Mouse (Mus musculus): ENCODE measurements around the gene Rab34. TPM values are rescaled to one million over a fixed set of nuclear protein-coding genes. Genes with fewer than 3 reads are reported as not detected.

Gene Rab34
- polyA plus RNA-seq, 1 experiment from 2014 or later = 65.7 TPM

DNA sequence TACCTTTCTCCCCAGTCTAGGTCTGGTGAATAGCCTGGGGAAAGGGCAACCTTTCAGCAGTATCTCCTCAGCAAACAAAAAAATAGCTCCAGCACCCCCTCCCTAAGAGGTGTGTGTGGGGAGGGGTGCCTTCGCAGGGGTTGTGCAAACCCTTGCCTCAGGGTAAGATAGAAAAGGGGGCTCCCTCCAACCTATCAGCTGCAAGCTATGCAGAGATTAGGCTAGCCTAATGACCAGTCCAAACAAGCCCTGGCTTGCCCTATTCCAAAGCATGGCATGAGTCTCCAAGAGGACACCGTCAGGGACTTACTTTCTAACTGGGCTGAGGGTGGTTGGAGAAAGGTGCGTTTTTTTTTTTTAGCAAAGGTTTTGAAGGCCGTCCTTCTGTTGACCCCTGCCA lies 22.1 kb upstream of the Rab34 start:
- peak overlapping the region; percentile 37 for H3K9ac ChIP-seq
- H3K36me3 ChIP-seq = no peaks in the 10 kb centered on the region
- 54% methylated on average over 4 of the region's 4 CpGs for WGBS
- H3K4me3 ChIP-seq = peak overlapping the region; percentile 80
- ATAC-seq (ENCODE audit: low FRiP score, low read depth) = no peak
- peak overlapping the region; percentile 94 for H3K27ac ChIP-seq (replicated peaks)
- no peaks in the 10 kb centered on the region for H3K27me3 ChIP-seq
- no peaks in the 10 kb centered on the region for H3K9me3 ChIP-seq
- H3K4me1 ChIP-seq (replicated peaks) = peaks cover 37% of the 10 kb centered on the region
- H3K4me2 ChIP-seq = peak overlapping the region; percentile 63

DNA sequence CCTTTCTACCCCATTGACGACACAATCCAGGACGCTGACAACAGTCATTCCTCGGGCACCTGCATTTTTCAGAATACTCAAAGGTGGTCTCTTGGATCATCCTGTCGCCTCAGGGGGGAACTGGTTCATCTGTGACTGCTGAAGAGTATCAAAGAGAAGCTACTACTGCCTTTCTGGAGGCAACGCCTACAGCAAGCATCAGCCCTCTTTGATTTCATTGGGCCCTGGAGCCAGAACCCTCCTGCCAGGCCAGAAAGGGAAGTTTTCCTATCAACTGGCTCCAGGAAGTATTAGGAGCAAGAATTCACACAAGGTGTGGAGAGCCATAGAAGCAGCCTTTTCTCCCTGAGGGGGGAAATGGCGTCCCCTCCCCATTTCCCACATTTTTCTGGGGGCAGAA lies 21.6 kb upstream of the Rab34 start:
- H3K27ac ChIP-seq (replicated peaks) = no peak overlapping the region
- no peak overlapping the region for H3K4me3 ChIP-seq
- WGBS = 80% methylated on average over 6 of the region's 6 CpGs

DNA sequence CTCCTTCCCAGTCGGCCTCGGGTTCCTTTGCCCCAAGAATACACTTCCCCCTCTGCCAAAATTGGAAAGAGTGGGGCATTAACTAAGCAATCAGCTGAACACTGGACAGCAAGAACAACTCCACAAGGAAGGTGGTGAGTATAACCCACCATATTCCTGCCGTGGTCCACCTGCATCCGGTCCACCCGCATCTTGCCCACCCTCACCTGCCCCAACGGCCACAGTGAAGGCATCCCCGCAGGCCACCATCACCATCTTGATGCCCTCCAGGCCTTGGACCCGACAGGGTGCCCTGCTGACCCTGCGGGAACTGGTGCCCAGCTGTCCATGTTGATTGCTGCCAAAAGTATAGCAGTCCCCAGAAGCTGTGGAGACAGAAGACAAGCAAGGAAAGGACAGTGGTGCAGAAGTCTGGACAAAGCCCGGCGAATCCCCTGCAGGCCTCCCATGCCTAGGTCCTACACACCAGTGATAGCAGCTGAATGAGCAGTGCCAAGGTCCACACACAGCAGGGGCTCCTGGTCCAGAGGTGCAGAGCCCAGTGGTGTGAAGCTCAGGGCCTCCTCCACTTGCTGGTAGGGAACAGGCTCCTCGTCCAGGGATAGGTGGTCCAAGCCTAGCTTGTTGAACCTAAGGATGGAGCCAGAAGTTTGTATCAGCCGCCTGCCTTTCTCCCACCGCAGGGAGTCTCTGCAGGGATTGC lies 20.8 kb upstream of the Rab34 start:
- Histone ChIP-seq H3K4me2 (no peak overlapping the region), H3K27me3 (no peaks in the 10 kb centered on the region), H3K4me3 (no peak overlapping the region), H3K9me3 (no peaks in the 10 kb centered on the region), H3K27ac (replicated peaks) (no peak overlapping the region), H3K9ac (no peak overlapping the region), H3K4me1 (replicated peaks) (peaks cover 25% of the 10 kb centered on the region), H3K36me3 (no peaks in the 10 kb centered on the region)
- ATAC-seq (ENCODE audit: low FRiP score, low read depth) = no peak
- WGBS = 89% methylated on average over 14 of the region's 14 CpGs

More for the DNA sequence above, 21.6 kb upstream of the Rab34 start:
- Histone ChIP-seq H3K4me2 (no peak overlapping the region), H3K36me3 (no peaks in the 10 kb centered on the region), H3K9me3 (no peaks in the 10 kb centered on the region), H3K9ac (no peak overlapping the region), H3K27me3 (no peaks in the 10 kb centered on the region), H3K4me1 (replicated peaks) (peaks cover 32% of the 10 kb centered on the region)
- ATAC-seq (ENCODE audit: low FRiP score, low read depth) = no peak

DNA sequence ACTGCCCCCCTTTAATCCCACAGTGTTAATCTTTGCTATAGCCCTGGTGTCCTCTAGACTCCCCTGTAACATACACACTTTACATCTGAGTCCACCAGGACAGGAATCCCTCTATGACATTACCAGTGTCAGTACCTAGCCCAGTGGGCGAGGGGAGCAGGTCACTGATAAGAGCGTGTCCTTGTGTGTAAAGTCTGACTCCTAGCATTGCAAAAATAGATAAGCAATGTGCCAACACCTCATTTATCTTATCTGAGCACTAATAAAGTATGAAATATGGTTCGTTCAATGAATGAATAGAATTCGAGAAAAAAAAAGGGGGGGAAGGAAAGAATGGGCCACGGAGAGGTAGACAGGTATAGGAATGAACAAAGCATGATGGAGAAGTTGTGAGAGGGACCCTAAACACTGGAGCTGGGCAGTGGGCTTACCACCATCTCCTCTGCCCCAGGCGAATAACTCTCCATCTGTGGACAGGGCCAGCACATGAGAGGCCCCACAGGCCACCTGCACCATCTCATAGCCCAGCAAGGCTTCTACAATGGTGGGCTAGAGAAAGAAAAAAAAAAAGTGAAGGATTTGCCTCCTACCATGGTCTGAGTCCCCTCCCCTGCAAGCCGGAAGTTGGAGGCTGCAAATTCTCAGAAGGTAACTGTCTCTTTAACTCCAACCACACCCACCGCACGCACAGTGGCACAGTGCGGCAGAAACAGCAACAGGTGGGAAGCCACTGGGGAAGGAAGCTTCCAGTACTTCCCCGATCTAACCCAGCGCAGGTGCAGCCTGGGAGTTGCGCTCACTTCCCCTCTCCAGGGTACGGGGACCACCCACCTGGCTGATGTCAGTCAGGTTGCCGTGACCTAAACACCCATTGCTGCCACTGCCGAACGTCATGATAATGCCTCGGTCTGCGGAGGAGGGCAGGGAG lies 19.4 kb upstream of the Rab34 start:
- 66% methylated on average over 19 of the region's 19 CpGs for WGBS
- no peaks in the 10 kb centered on the region for H3K9me3 ChIP-seq

DNA sequence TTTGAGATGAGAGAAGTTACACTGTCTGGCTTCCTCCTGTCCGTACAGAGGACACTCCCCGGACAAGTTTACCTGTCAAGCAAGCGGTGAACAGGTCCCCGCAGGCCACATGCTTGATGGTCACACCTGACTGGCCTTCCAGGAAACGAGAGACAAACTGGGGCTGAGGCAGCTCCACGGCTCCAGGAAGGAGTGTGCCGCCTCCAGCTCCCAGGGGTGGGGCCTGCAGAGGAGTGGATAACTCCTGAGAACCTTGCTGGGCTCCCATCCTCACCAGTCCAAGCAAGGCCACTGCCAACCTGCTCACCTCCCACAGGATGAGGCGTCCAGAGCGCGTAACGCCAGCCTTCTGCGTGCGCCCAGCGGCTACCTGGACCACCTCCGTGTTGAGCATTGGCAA lies 17.9 kb upstream of the Rab34 start:
- WGBS = 93% methylated on average over 15 of the region's 15 CpGs
- no peaks in the 10 kb centered on the region for H3K36me3 ChIP-seq
- H3K4me1 ChIP-seq (replicated peaks) = peaks cover 9% of the 10 kb centered on the region
- no peak for ATAC-seq (ENCODE audit: low FRiP score, low read depth)
- no peak overlapping the region for H3K4me2 ChIP-seq
- H3K4me3 ChIP-seq = no peak overlapping the region
- no peaks in the 10 kb centered on the region for H3K27me3 ChIP-seq
- H3K27ac ChIP-seq (replicated peaks) = no peak overlapping the region
- H3K9ac ChIP-seq = no peak overlapping the region
- H3K9me3 ChIP-seq = no peaks in the 10 kb centered on the region

More for the DNA sequence above, 19.4 kb upstream of the Rab34 start:
- no peak for ATAC-seq (ENCODE audit: low FRiP score, low read depth)
- H3K36me3 ChIP-seq = no peaks in the 10 kb centered on the region
- H3K27me3 ChIP-seq = no peaks in the 10 kb centered on the region
- H3K4me1 ChIP-seq (replicated peaks) = peaks cover 11% of the 10 kb centered on the region
- no peak overlapping the region for H3K9ac ChIP-seq
- no peak overlapping the region for H3K4me3 ChIP-seq
- H3K4me2 ChIP-seq = no peak overlapping the region
- no peak overlapping the region for H3K27ac ChIP-seq (replicated peaks)

DNA sequence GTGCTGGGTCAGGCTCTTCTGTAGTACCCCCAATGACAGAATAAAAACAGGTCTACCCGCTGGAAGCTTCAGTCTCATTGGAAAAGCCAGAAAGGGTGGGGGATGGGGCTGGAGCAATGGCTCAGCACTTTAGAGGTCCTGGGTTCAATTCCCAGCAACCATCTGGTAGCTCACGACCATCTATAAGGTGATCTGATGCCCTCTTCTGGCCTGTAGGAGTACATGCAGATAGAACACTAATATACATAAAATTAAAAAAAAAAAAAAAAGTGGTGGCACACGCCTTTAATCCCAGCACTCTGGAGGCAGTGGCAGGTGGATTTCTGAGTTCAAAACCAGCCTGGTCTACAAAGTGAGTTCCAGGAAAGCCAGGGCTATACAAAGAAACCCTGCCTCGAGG lies 16.9 kb upstream of the Rab34 start:
- H3K4me2 ChIP-seq = no peak overlapping the region
- no peak for ATAC-seq (ENCODE audit: low FRiP score, low read depth)
- H3K9me3 ChIP-seq = no peaks in the 10 kb centered on the region
- H3K4me3 ChIP-seq = no peak overlapping the region
- H3K36me3 ChIP-seq = no peaks in the 10 kb centered on the region
- no peak overlapping the region for H3K9ac ChIP-seq
- H3K27ac ChIP-seq (replicated peaks) = no peak overlapping the region
- 64% methylated on average over 4 of the region's 4 CpGs for WGBS
- H3K27me3 ChIP-seq = no peaks in the 10 kb centered on the region
- peaks cover 6% of the 10 kb centered on the region for H3K4me1 ChIP-seq (replicated peaks)

DNA sequence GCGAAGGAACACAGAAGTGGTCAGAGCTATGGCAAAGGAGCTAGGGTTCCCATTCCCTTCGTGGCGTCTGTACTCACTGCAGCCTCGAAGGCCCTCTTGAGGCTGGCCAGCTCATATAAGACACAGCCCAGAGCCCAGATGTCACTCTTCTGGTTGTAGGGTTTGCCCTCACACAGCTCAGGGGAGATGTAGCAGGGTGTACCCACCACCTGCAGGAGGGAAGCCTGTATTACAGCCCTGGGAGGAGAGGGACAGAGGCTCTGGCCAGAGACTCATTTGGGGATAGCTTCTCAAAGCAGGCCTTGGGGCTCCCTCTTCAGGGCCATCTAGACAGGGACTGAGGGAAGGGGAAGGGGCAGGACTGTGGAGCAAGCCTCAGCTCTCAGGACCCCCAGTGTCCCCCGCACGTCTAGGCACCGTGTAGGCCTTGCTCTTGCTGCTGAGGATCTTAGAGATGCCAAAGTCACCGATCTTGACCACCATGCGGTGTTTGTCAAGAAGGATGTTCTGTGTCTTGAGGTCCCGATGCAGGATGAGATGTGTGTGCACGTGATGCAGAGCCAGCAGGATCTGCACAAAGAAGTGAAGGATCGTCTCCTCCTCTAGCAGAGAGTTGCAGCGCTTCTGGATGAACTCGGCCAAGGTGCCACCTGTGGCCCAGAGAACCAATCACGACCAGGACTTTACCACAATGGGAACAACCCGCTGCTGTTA lies 16.0 kb upstream of the Rab34 start:
- no peak for ATAC-seq (ENCODE audit: low FRiP score, low read depth)
- WGBS = 82% methylated on average over 16 of the region's 16 CpGs
- H3K4me1 ChIP-seq (replicated peaks) = peaks cover 13% of the 10 kb centered on the region
- H3K36me3 ChIP-seq = no peaks in the 10 kb centered on the region
- H3K27ac ChIP-seq (replicated peaks) = no peak overlapping the region
- no peak overlapping the region for H3K9ac ChIP-seq
- H3K9me3 ChIP-seq = no peaks in the 10 kb centered on the region
- no peak overlapping the region for H3K4me2 ChIP-seq
- H3K27me3 ChIP-seq = no peaks in the 10 kb centered on the region
- H3K4me3 ChIP-seq = no peak overlapping the region

DNA sequence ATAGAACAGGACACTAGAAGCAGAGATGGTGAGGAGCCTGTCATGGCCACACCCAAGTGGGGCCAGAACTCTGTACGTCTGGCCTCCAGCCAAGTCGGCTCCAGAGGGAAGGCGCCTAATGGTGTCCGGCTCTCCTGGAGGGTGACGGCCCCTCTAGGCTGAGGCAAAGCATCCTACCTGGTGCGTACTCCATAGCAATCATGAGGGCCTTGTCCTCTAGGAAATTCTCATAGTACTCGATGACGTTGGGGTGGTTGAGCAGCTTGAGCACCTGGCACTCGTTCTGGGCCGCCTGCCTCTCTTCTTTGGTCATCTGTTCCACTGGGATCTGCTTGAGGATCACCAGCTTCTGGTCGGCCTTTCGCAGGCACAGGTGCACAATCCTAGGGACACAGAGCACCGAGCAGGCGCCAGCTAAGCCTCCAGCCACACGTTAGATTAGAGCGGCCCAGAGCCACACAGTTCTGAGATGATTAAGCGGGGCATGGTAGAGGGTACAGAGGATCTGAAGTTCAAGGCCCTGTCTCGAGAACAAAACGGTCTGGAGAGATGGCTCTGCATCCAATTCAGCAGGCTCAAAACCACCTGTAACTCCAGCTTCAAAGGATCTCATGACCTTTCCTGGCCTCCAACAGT lies 15.4 kb upstream of the Rab34 start:
- Histone ChIP-seq H3K4me3 (no peak overlapping the region), H3K9ac (no peak overlapping the region), H3K9me3 (no peaks in the 10 kb centered on the region), H3K27ac (replicated peaks) (no peak overlapping the region), H3K27me3 (no peaks in the 10 kb centered on the region), H3K4me1 (replicated peaks) (peaks cover 20% of the 10 kb centered on the region), H3K36me3 (no peaks in the 10 kb centered on the region), H3K4me2 (no peak overlapping the region)
- ATAC-seq (ENCODE audit: low FRiP score, low read depth) = no peak
- WGBS = 92% methylated on average over 19 of the region's 19 CpGs

DNA sequence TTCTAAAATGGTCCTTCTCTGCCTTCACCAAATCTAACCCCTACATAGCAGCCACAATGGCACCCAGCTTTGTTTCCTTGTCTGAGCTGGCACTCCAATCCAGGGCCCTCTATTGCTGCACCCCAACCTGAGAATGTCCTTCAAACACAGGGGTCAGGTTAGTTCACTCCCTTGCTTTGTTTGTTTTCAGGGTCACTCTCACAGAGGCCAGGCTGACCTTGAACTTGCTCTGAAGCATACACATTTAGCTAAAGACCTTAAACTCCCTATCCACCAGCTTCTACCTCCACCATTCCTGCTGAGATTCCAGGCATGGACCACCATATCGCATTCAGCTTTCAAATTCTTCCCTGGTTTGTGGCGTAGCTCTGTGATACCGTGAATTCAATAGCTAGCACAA lies 13.7 kb upstream of the Rab34 start:
- H3K4me1 ChIP-seq (replicated peaks) = peaks cover 36% of the 10 kb centered on the region
- no peak overlapping the region for H3K4me3 ChIP-seq
- peaks cover 1% of the 10 kb centered on the region; the same call in 1 of the 2 replicates for H3K36me3 ChIP-seq
- no peak overlapping the region for H3K4me2 ChIP-seq
- ATAC-seq (ENCODE audit: low FRiP score, low read depth) = no peak
- no peaks in the 10 kb centered on the region for H3K9me3 ChIP-seq
- 90% methylated on average over 3 of the region's 3 CpGs for WGBS
- H3K27ac ChIP-seq (replicated peaks) = no peak overlapping the region
- no peaks in the 10 kb centered on the region for H3K27me3 ChIP-seq
- H3K9ac ChIP-seq = 0 out of 2 replicates have a peak overlapping the region, but pooled peaks have one; percentile 1

DNA sequence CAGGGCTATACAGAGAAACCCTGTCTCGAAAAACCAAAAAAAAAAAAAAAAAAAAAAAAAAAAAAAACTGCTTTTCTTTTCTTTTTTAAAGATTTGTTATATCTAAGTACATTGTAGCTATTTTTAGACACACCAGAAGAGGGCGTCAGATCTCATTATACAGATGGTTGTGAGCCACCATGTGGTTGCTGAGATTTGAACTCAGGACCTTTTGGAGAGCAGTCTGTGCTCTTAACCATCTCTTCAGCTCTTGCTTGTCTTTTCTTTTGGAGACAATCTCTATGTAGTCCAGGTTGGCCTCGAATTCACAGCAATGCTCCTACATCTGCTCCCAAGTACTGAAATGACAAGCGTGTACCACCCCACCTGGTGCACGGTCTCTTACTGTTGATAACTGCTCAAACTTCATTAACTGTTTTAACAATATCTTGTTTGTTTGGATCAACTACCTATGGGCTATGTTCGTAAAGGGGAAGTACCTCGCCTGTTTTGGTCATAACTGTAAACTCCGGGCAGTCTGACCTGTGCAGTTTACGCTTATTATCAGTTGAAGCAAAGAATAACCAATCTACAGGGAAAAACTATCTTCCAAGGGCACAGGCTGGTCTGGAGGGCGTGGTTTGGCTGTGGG lies 12.3 kb upstream of the Rab34 start:
- Histone ChIP-seq H3K27ac (replicated peaks) (peak overlapping the region; percentile 83), H3K4me3 (peak overlapping the region; percentile 78), H3K9me3 (no peaks in the 10 kb centered on the region), H3K36me3 (peaks cover 15% of the 10 kb centered on the region), H3K27me3 (no peaks in the 10 kb centered on the region), H3K4me1 (replicated peaks) (peaks cover 49% of the 10 kb centered on the region), H3K9ac (peak overlapping the region; percentile 57), H3K4me2 (peak overlapping the region; percentile 87)
- WGBS = 6% methylated on average over 9 of the region's 10 CpGs
- no peak for ATAC-seq (ENCODE audit: low FRiP score, low read depth)

DNA sequence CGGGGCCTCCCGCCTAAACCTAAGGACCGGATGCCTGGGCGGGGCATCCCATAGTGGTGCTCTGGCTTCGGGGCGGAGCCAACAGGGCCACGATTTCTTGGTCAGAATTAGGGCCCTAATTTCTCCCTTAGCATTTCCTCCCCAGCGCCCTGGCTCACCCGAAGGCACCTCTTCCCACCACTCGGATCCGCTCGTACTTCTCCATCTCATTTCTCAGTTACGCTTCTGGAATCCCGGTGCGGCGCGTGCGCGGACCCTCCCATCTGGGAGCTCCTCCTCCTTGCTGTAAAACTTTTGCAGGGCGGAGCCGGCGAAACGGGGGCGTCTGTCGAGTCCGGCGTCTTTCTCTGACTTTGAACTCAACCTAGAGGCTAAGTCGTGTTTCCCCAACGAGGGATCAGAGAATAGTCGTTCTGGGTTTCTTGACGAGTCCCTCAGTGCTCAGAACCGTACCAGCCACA lies 11.8 kb upstream of the Rab34 start, which contains the start of the genes Nek8 and Tlcd1:
Nek8 (minus strand) TSS at position 274 of the 461 bp plus-strand sequence.
Tlcd1 (plus strand) TSS at position 310 of the 461 bp plus-strand sequence.
- H3K4me2 ChIP-seq = peak within 1 kb of the TSS; percentile 87
- H3K4me1 ChIP-seq (replicated peaks) = peaks cover 53% of the 10 kb centered on the region
- peak within 1 kb of the TSS; percentile 57 for H3K9ac ChIP-seq
- peak within 1 kb of the TSS; percentile 78 for H3K4me3 ChIP-seq
- peaks cover 20% of the 10 kb centered on the region for H3K36me3 ChIP-seq
- H3K27me3 ChIP-seq = no peaks in the 10 kb centered on the region
- H3K27ac ChIP-seq (replicated peaks) = peak within 1 kb of the TSS; percentile 89
- H3K9me3 ChIP-seq = no peaks in the 10 kb centered on the region
- ATAC-seq (ENCODE audit: low FRiP score, low read depth) = peak; percentile 71
- WGBS = under 1% methylated on average over 32 of the region's 32 CpGs

All from hindbrain, embryonic 15.5 days (tissue).